Mouse (Mus musculus): ENCODE measurements at regions not wholly inside any gene's neighbourhood (a gene's known extent, or its start where the extent isn't known, plus 50 kb on each side); places are given as distances from the start of the nearest gene placed in this dataset.
"Not testable (repeated sequence)": the region's sequence is repeated elsewhere in the genome, so short reads cannot be mapped to it uniquely, and the experiment has no call there.

DNA sequence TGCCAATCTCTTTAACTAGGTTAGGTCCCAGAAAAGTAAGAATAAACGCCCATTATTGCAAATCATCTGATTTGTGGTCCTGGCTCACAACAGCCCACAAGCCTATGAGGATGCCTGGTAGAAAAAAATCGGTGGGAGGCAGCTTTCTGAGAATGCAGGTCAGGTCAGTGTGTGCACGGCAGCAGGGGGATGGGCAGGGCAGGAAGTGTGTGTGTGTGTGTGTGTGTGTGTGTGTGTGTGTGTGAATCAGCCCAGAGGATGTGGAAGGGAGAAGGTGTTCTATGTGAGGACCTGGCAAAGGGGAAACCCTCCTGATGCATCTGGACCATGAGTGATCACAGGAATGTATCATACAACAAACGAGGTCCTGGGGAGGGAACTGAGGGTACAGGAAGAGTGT lies 287.5 kb upstream of the 3110018I06Rik start:
- no peaks in the 10 kb centered on the region for H3K4me1 ChIP-seq
- no peak overlapping the region for H3K4me3 ChIP-seq (replicated peaks)
- H3K4me2 ChIP-seq = no peak overlapping the region
- no peak overlapping the region for H3K27ac ChIP-seq (replicated peaks)
- no peak for ATAC-seq (ENCODE audit: low FRiP score)
- H3K9me3 ChIP-seq (replicated peaks) = no peaks in the 10 kb centered on the region
- H3K9ac ChIP-seq (replicated peaks) = no peak overlapping the region
- H3K36me3 ChIP-seq = no peaks in the 10 kb centered on the region
- 65% methylated on average over 4 of the region's 4 CpGs for WGBS
- H3K27me3 ChIP-seq (replicated peaks) = no peaks in the 10 kb centered on the region

DNA sequence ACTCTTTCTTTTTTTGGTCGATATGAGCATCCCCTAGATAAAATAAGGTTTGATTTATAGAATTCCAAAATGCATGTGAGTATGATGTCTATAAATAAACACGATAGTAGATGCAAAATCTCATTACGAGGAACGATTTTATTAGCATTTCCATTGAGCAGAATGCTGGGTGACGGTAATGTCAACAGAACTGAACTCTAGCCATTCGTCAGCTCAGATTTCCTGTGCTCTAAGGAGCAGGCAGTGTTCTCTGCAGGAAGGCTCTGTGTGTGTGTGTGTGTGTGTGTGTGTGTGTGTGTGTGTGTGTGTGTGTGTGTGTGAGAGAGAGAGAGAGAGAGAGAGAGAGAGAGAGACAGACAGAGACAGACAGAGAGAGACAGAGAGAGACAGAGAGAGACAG lies 279.6 kb upstream of the 3110018I06Rik start:
- ATAC-seq (ENCODE audit: low FRiP score); H3K9ac ChIP-seq (replicated peaks); H3K4me1 ChIP-seq; H3K4me3 ChIP-seq (replicated peaks); H3K36me3 ChIP-seq; H3K27ac ChIP-seq (replicated peaks); H3K9me3 ChIP-seq (replicated peaks); H3K4me2 ChIP-seq; H3K27me3 ChIP-seq (replicated peaks): not testable (repeated sequence)
- 54% methylated on average over 6 of the region's 6 CpGs for WGBS

DNA sequence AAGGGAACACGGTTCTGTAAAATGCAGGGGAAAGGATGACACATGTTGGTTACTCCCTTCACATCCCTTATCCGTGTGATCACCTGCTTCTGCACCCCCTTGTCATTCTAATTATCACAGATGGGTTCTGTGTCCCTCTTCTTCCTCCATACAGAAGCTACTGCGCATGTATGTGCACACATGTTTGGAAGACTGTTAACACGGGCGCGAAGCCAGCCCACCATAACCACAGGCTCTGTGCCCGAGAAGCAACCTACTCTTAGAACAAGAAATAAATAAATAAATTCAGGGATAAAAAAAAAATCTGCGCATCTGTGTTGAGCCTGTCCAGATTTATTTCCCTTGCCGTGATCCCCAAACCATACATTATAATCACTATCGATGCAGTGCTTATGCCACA lies 275.6 kb upstream of the 3110018I06Rik start:
- Histone ChIP-seq H3K9ac (replicated peaks) (no peak overlapping the region), H3K9me3 (replicated peaks) (no peaks in the 10 kb centered on the region), H3K4me3 (replicated peaks) (no peak overlapping the region), H3K27ac (replicated peaks) (no peak overlapping the region), H3K4me1 (peaks cover 2% of the 10 kb centered on the region; the same call in 1 of the 2 replicates), H3K4me2 (no peak overlapping the region), H3K36me3 (no peaks in the 10 kb centered on the region), H3K27me3 (replicated peaks) (no peaks in the 10 kb centered on the region)
- WGBS = 90% methylated on average over 10 of the region's 10 CpGs
- no peak for ATAC-seq (ENCODE audit: low FRiP score)

DNA sequence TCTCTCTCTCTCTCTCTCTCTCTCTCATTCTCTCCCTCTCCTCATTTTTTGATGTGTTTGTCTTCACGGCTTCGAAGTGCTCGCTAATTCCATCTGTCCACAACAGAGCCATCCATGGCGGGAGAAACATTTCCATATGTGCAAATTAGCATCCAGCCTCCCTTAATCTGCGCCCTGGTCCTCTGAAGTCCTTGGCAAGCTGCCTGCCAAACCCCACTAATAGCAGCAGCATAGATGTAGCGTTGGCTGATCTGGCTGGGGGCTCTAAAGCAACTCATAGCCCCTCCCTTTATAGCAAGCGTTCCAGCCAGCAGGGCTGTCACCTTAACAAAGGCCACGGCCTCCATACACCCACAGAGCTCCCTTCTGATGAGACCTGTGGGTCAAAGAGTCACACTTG lies 272.3 kb upstream of the 3110018I06Rik start:
- no peak for ATAC-seq (ENCODE audit: low FRiP score)
- H3K9me3 ChIP-seq (replicated peaks) = no peaks in the 10 kb centered on the region
- no peaks in the 10 kb centered on the region for H3K36me3 ChIP-seq
- WGBS = 30% methylated on average over 8 of the region's 8 CpGs
- peaks cover 2% of the 10 kb centered on the region; the same call in 1 of the 2 replicates for H3K4me1 ChIP-seq
- H3K27ac ChIP-seq (replicated peaks) = no peak overlapping the region
- no peak overlapping the region for H3K4me2 ChIP-seq
- H3K27me3 ChIP-seq (replicated peaks) = no peaks in the 10 kb centered on the region
- H3K9ac ChIP-seq (replicated peaks) = no peak overlapping the region
- no peak overlapping the region for H3K4me3 ChIP-seq (replicated peaks)

DNA sequence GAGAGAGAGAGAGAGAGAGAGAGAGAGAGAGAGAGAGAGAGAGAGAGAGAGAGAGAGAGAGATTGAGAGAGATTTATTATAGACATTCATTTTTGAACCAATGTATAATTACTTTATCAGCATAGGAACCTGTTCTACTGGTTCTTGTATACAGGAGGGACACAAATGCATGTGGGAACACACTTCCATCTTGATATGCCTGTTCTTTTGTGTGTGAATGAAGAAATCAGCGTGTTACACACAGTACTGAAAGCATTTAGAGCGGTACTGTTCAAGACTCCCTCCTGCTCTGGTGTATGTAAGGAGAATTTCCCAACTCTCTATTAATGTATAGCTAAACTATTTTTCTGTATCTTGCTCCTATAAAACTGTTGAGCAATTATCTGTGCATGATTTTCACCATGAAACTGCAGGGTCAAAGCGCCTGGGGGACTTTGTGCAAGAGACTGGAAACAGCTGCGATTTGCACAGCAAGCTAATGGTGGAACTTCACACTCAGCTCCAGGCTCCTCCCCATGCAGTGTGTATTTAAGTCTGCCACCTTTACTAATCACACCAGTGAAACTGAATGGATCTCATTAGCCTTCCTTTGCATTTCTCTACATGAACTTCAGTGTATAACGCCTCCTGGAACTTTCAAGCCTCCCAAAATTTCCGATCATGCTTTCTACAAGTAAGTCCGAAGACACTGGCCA lies 267.0 kb upstream of the 3110018I06Rik start:
- no peak overlapping the region for H3K9ac ChIP-seq (replicated peaks)
- no peak for ATAC-seq (ENCODE audit: low FRiP score)
- no peak overlapping the region for H3K4me2 ChIP-seq
- no peaks in the 10 kb centered on the region for H3K36me3 ChIP-seq
- no peaks in the 10 kb centered on the region for H3K27me3 ChIP-seq (replicated peaks)
- no peaks in the 10 kb centered on the region for H3K4me1 ChIP-seq
- H3K9me3 ChIP-seq (replicated peaks) = no peaks in the 10 kb centered on the region
- WGBS = 79% methylated on average over 7 of the region's 7 CpGs
- no peak overlapping the region for H3K27ac ChIP-seq (replicated peaks)
- H3K4me3 ChIP-seq (replicated peaks) = no peak overlapping the region

DNA sequence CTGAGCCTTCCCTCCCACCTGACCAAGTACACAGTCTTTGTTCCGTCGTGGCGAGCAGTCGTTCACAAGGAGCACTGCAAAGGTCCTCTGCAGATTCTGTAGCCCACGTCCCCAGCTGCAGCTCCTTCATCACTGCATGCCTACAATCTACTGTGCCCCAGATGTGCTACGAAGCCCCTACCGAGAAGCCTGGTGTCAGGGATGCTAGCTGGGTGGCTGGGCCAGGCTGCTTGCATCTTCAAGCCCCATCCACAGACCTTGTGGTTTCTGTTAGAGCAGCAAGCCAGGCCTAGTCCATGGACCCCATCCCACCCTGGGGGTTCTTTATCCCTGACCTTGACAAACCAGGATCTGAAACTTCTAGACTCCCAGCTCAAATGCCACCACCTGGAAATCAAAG lies 266.3 kb upstream of the 3110018I06Rik start:
- Histone ChIP-seq H3K4me3 (replicated peaks) (no peak overlapping the region), H3K36me3 (no peaks in the 10 kb centered on the region), H3K9ac (replicated peaks) (no peak overlapping the region), H3K4me1 (no peaks in the 10 kb centered on the region), H3K9me3 (replicated peaks) (no peaks in the 10 kb centered on the region), H3K4me2 (no peak overlapping the region), H3K27ac (replicated peaks) (no peak overlapping the region), H3K27me3 (replicated peaks) (no peaks in the 10 kb centered on the region)
- ATAC-seq (ENCODE audit: low FRiP score) = no peak
- 85% methylated on average over 7 of the region's 7 CpGs for WGBS

DNA sequence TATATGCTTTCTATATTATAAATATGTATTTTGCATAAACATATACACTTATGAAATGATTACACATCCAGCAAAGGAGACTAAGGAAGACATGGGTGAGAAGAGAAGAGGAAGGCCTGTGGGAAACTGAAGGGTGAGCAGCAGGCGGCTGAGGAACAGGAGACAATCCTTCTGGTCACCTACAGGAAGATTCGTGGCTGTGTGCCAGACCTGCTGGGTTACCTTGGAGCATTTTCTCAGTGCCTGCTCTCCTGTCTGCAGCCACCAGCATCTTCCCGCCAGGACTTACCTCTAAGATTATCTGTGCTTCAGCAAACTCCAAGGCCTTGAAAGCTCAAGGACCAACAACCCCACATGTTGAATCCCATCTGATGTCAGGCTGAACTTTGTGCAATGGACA lies 258.3 kb upstream of the 3110018I06Rik start:
- Histone ChIP-seq H3K4me3 (replicated peaks) (no peak overlapping the region), H3K36me3 (no peaks in the 10 kb centered on the region)
- 82% methylated on average over 3 of the region's 3 CpGs for WGBS

DNA sequence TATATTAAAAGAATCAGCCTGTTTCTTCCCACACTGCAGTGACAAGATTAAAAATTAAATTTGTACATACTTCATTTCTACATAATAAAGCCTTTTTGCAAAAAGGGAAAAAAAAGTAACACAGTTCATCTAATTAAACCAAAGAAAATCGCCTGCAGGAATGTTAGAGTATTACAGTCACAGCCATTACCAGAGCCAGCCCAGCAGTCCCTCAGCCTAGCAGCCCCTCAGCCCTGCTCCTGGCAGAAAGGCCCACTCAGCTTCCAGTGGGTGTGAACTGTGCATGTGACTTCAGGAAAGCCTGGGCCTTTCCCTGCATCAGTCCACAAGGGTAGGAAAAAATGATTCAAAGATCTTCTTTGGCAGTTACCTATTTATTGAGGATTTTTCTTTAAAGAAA lies 256.8 kb upstream of the 3110018I06Rik start:
- no peak overlapping the region for H3K4me2 ChIP-seq
- H3K9me3 ChIP-seq (replicated peaks) = no peaks in the 10 kb centered on the region
- H3K36me3 ChIP-seq = no peaks in the 10 kb centered on the region
- no peaks in the 10 kb centered on the region for H3K4me1 ChIP-seq
- no peak overlapping the region for H3K4me3 ChIP-seq (replicated peaks)
- WGBS = 16% methylated on average over 1 of the region's 1 CpGs
- no peak overlapping the region for H3K27ac ChIP-seq (replicated peaks)
- no peak overlapping the region for H3K9ac ChIP-seq (replicated peaks)
- no peaks in the 10 kb centered on the region for H3K27me3 ChIP-seq (replicated peaks)
- ATAC-seq (ENCODE audit: low FRiP score) = no peak

More for the DNA sequence above, 258.3 kb upstream of the 3110018I06Rik start:
- no peaks in the 10 kb centered on the region for H3K9me3 ChIP-seq (replicated peaks)
- no peak for ATAC-seq (ENCODE audit: low FRiP score)
- H3K27me3 ChIP-seq (replicated peaks) = no peaks in the 10 kb centered on the region
- H3K9ac ChIP-seq (replicated peaks) = no peak overlapping the region
- H3K27ac ChIP-seq (replicated peaks) = no peak overlapping the region
- H3K4me2 ChIP-seq = no peak overlapping the region
- H3K4me1 ChIP-seq = no peaks in the 10 kb centered on the region

DNA sequence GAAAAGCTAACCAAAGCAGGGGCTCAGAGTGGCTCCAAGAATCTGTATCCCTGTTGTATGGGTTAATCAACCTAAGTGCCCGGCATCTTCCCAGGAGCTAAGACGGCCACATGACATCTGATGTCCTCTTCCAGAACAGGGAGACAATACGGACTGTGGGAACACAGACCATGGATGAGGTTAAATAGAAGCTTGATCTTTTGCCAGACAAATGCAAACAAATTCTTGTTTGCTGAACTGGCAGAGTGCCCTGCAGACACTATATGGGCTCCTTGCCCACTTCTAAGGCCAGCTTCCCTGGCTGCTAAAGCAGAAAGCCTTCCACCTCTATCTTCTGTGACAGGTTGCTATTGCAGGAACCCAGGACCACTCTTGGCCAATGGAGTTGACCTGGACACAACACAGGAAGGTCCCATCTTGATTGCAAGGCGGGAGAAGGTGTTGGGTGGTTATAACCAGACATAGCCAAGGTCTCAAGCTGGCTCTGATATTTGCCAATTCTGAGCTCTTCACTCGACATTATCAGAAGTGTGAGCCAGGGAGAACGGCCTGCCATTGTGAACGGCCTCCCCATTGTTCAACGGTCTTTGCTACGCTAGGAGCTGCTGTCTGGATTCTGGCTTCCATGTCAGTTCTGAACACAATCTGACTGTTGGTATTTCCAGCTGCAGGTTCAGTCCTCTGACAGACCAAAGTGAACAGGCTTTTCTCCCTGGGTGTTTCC lies 237.5 kb upstream of the 3110018I06Rik start:
- no peaks in the 10 kb centered on the region for H3K36me3 ChIP-seq
- no peak for ATAC-seq (ENCODE audit: low FRiP score)
- WGBS = 62% methylated on average over 9 of the region's 9 CpGs
- H3K9me3 ChIP-seq (replicated peaks) = no peaks in the 10 kb centered on the region
- H3K27ac ChIP-seq (replicated peaks) = no peak overlapping the region
- 0 out of 2 replicates have a peak, but pooled peaks cover 4% of the 10 kb centered on the region for H3K4me1 ChIP-seq
- no peaks in the 10 kb centered on the region for H3K27me3 ChIP-seq (replicated peaks)
- H3K4me2 ChIP-seq = no peak overlapping the region
- no peak overlapping the region for H3K4me3 ChIP-seq (replicated peaks)
- no peak overlapping the region for H3K9ac ChIP-seq (replicated peaks)

DNA sequence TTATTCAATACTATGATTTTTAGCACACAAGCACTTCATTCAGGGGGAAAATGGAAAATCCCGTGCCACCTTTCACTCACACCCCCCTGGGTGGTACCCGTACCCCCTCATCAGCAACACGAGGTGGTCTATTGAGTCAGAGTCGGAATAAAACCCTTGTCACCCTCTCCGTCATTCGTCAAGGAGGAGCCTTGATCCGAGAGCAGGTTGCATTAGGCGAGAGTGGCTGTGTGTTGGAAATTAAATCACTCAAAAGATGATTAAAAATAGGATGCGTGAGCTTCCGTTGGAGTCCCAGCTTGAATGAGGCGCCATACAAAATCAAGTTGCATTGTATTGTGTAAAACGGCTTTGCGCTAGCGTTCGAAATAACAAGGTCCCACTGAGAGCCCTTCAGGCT lies 236.5 kb upstream of the 3110018I06Rik start:
- WGBS = 55% methylated on average over 15 of the region's 15 CpGs
- Histone ChIP-seq H3K27ac (replicated peaks) (no peak overlapping the region), H3K9ac (replicated peaks) (no peak overlapping the region), H3K27me3 (replicated peaks) (no peaks in the 10 kb centered on the region), H3K4me2 (no peak overlapping the region), H3K36me3 (no peaks in the 10 kb centered on the region), H3K4me1 (0 out of 2 replicates have a peak, but pooled peaks cover 4% of the 10 kb centered on the region), H3K4me3 (replicated peaks) (no peak overlapping the region), H3K9me3 (replicated peaks) (no peaks in the 10 kb centered on the region)
- no peak for ATAC-seq (ENCODE audit: low FRiP score)

DNA sequence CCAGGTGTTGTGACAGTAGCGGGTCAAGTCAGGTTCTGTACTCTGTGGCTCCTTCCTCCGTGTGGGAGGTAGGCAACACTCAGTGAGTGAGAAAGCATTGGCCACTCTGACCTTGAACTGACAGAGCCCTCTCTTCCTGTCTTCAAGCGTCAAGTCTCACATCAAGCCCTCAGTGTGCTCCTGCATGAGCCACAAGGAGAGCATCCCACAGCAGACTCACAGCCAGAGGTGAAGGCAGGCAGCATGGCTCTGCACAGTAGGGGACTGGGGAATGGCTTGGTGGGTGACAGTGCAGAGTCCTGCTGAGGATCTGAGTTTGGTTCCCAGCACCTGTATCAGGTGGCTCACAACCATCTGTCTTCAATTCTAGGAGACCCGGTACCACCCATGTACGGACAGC lies 226.4 kb upstream of the 3110018I06Rik start:
- 93% methylated on average over 5 of the region's 5 CpGs for WGBS
- no peak for ATAC-seq (ENCODE audit: low FRiP score)
- no peaks in the 10 kb centered on the region for H3K9me3 ChIP-seq (replicated peaks)
- no peak overlapping the region for H3K27ac ChIP-seq (replicated peaks)
- H3K4me2 ChIP-seq = no peak overlapping the region
- H3K4me1 ChIP-seq = no peaks in the 10 kb centered on the region
- no peaks in the 10 kb centered on the region for H3K36me3 ChIP-seq
- no peak overlapping the region for H3K4me3 ChIP-seq (replicated peaks)
- no peak overlapping the region for H3K9ac ChIP-seq (replicated peaks)
- H3K27me3 ChIP-seq (replicated peaks) = no peaks in the 10 kb centered on the region

DNA sequence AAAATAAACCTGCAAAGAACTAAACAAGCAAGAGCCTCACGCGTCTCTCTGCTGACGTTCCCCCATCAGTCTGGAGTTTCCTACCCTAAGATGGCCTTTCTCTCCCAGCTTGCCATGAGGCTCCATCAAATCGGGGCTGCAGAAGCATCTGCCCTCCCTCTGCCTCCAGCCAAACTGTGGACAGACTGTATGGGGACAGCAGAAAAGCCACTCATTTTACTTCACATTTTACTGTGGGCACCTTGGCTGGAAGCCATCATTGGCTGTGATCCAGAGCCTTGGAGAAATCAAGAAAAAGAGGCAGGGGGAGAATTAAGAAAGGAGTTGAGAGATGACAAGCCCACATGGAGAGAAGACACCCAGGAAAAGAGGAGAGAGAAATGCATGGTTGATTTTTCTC lies 225.9 kb upstream of the 3110018I06Rik start:
- H3K9me3 ChIP-seq (replicated peaks) = no peaks in the 10 kb centered on the region
- H3K9ac ChIP-seq (replicated peaks) = no peak overlapping the region
- no peak for ATAC-seq (ENCODE audit: low FRiP score)
- no peak overlapping the region for H3K27ac ChIP-seq (replicated peaks)
- no peak overlapping the region for H3K4me3 ChIP-seq (replicated peaks)
- no peaks in the 10 kb centered on the region for H3K4me1 ChIP-seq
- WGBS = 72% methylated on average over 4 of the region's 4 CpGs
- H3K27me3 ChIP-seq (replicated peaks) = no peaks in the 10 kb centered on the region
- H3K4me2 ChIP-seq = no peak overlapping the region
- H3K36me3 ChIP-seq = no peaks in the 10 kb centered on the region

Measured in neural tube, embryonic 15.5 days (tissue).